Mouse (Mus musculus): ENCODE measurements around the gene Cpt1b.

Gene Cpt1b

DNA sequence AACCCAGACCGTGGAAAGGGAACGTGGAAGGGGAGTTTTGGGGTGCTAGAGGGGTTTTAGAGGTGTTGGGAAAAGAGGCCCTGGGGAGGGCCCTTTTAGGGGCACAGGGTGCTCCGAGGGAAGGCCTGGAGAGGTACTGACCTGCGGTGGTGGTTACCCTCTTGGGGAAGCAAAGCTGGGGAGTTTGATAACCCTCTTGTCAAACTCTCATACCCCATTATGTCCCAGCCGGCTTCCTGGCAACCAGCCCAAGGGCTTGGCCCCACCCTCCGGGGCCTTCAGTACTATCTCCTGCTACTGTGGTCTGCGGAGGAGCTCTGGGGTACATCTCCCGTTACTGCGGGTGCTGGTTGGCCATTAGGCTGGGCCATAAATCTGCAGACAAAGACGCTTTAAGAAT lies 46.2 kb downstream of the Cpt1b start:
- no peak for DNase-seq (ENCODE audit: low read depth)

DNA sequence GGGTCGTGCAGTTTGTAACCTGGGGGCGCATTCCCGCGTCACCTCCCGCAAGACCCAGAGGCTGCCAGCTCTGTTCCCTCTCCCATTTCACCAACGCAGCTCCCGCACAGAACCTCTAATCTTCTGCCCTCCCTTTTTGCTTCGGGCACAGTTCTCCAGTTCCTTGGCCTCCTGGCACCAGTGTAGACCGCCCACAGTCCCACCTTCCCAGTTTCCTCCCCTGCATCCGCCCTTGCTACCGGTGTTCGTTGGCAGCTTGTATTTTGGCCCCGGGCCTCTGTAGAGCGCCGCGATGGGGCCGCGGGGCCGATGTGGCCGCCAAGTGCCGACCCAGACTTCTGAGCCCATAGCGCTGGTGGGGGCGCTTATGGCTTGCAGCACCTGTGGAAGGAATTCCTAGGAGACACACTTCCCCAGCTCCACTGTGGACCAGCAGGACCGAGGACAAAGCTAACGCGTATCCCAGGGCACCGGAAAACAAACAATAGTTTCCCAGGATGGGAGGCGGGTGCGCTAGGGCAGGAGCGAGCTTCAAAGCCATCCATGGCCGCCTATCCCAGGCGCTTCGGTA lies 46.7 kb downstream of the Cpt1b start, which contains the start of gene Odf3b:
Odf3b (minus strand) TSS at position 452 of the 571 bp plus-strand sequence.
- DNase-seq (ENCODE audit: low read depth): peak; percentile 37

DNA sequence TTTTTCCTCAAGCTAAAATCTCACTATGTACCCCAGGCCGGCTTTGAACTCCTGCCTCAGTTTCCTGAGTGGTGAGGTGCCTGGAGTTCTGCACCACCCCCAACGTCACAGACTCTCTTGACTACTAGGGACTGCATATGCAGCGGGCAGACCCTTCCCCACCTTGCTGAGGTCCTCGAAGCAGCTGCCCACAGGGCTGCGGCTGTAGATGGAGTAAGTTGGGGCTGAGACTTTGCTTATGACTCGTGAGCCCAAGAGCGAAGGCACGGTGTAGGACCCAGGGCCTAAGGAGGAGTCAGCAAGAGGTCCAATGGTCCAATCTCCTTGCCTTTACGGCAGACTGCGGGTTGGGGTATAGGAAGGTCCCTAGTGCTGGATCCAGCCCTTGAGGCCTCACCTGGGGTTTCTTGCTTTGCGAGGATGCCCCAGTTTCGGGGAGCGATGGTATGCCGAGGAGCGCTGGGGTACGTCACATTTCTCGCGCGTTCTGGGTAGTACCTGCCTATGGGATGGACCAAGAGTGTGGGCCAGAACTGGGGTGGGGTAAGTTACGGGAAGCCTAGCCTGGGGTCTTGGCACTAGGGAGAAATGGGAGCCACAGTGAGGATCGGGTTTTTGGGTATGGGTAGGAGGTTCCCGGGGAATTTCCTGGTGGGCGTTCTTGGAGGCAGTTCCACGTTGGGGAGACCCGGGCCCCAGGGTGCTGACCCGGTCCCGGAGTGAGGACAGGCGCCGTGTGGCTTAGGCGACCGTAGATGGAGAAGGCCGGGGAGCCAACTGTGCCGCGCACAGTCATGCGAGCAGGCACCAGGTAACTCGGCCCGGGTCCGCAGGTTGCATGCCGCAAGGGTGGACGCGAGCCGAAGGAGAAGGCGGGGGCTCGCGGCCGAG lies 47.5 kb downstream of the Cpt1b start:
- DNase-seq (ENCODE audit: low read depth): peak; percentile 28

DNA sequence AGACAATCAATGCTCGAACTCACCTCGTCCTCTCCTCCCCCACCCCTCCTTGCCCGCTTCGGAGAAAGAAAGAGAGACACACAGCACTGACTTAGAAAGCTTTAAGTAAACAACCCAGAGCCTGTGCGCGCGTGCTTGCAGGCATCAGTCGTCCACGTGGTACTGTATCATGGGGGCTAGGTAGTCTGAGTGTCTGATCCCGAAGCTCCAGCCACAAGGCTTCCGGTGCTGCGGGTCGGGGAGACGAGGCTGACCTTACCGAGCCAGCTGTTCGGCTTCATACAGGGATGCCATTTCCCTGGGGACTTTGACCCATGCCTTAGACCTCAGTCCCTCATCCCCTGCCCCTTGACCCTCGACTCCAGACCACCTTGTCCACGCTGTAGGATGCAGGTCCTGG lies 48.3 kb downstream of the Cpt1b start:
- no peak for DNase-seq (ENCODE audit: low read depth)

DNA sequence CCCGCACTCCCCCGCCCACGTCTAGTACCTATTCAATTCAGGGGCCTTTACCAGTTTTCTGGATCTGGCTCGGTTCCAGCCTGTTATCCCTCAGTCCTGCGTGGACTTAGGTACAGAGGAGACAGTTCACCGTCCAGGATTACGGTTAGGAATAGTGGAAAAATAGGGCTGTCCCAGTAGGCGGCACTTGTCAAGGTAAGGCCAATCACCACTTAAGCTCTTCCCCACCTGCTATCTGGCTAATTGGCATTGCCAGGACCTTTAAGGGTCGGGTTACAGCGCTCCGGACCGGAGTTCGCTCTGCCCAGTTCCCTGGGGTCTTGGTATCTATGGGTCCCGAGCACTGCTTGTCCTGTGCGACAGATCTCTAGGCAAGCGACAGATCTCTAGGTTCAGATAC lies 48.7 kb downstream of the Cpt1b start, which contains the start of gene Tymp:
Tymp (minus strand) TSS at position 83 of the 400 bp plus-strand sequence.
- DNase-seq (ENCODE audit: low read depth): no peak

DNA sequence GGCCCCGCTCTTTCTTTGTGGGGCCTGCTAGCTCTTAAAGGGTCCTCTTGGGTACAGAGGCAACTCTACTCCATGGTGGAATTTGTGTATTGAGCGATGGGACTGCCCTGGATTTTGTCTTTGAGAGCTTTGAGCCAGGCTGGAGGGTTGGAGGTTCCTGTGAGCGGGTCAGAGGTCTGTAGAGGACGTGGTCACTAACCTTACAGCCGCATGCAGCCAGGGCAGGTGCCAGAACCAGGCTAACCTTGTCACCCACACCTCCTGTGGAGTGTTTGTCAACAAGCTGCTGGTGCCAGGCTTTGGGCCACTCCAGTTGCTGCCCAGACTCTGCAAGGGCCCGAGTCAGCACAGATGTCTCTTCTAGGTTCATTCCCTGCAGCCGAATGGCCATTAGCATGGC lies 49.6 kb downstream of the Cpt1b start:
- no peak for DNase-seq (ENCODE audit: low read depth)

DNA sequence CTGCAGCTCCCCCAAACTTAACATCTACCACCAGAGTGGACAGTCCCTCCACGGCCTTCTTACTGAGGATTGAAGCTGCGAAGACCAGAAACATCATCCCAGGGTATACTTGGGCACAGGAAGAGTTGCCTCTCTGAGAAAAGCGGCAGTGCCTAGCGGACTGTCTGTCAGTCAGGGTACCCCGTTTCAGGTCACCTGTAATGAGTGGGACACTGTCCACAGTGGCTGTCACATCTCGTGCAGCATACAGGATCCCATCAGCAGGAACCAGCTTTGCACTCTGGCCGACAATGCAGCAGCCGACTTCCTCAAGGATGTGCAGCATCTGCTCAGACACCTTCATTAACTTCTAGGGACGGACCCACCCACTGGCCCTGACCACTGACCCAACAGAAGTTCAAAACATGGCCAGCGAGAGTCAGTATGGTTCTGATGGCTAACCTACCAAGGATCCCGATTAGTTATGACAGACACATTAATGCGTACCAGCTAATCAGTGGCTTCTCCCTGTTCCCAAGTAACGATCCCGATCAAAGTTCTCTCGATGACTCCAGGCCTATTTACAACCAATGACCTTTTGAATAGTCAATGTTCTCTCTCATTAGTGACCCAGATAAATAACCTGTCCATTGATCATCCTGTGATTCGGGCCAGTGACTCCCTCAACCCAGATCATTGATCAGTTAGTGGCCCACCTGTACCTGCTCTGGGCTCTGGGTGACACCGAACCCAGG lies 50.7 kb downstream of the Cpt1b start:
- DNase-seq (ENCODE audit: low read depth): no peak

DNA sequence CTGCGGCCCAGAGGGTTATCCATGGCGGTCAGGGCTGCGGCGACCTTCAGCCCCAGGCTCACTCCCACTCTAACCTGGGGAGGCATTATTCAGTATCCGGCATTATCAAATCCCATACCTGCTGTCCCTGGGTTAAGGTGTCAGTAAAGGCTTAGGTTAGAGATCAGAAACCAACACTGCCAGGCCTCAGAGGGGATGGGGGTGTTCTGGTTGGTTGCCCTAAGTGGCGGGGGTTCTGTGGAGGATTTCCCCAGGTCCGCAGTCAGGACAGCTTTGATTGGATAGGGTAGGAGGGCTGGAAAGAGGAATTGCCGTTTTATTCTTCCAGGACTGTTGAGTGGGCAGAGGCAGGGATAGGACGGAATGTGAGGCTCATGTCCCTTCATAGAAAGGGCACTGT lies 51.3 kb downstream of the Cpt1b start:
- DNase-seq (ENCODE audit: low read depth): no peak

DNA sequence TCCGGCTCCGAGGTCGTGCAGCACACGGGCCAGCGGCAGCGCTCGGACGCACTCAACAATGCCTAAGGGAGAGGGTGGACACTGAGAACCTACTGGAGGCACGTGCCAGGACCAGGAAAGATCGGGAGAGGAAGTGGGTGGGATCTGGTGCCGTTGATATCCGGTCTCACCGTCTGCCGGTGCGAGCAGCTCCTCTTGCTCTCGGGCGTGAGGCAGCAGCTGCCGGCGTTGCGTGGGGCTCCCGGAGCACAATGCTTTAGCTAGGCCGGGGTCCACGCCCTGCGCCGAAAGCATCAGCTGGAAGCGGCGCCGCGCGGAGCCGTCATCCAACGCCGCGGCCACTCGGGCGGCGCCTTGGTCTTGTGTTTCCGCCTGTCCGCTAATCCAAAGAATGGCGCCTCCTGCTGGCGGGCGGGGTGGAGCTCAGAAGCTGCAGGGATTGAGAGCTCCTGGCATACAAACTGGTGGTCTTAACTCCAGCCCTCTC lies 51.9 kb downstream of the Cpt1b start, which contains the start of gene Sco2:
Sco2 (minus strand) TSS at position 85 of the 487 bp plus-strand sequence.
- peak; percentile 93 for DNase-seq (ENCODE audit: low read depth)

DNA sequence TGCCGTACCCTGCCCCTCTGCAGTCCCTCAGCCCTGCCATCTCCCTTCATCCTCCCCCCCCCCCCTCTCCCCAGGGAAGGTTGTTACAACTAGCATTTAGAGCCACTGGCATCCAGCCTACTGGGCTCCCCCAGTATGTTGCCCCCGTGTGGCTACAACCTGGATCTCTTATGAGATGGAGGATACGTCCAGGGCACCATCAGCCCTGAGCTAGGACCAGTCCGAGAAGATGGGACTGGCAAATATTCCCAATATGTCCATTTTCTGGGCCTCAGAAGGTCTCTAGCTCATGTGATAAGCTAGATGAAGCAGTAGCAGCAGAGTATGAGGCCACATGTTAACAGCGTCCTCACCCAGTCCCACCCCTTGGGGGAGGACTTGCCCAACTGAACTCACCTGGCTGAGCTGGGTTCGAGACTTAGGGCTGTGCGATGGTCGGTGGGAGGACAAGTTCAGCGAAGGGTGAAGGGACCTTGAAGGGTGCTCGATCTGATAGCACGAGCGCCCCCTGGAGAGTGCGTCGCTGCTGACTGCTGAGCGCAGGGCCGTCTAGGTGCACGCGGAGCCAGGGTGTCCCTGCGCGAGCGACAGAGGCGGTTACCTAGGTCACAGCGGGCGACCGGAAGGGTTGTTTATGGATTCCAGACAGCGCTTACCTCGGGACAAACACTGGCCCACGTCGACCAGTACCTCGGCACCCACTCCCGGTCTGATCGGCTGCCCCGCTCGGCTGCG lies 52.5 kb downstream of the Cpt1b start:
- peak; percentile 95 for DNase-seq (ENCODE audit: low read depth)

DNA sequence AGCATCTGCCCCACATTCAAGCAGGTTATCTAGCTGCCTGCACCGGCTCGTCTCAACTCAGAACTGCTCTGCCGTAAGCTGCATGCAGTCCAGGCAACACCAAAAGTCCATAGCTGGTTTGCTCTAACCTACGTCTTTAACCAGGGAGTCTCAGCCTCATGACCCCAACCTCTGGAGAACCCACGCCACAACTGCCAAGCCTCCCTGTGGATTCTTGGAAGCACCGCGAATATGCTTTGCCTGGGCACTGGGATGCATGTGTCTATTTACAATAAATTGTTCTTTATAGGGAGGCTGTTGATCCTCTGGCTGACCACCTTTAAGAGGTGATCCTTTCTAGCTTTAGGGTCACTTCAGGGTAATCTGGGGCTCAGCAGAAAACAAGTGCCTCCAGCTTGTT lies 53.1 kb downstream of the Cpt1b start:
- no peak for DNase-seq (ENCODE audit: low read depth)

DNA sequence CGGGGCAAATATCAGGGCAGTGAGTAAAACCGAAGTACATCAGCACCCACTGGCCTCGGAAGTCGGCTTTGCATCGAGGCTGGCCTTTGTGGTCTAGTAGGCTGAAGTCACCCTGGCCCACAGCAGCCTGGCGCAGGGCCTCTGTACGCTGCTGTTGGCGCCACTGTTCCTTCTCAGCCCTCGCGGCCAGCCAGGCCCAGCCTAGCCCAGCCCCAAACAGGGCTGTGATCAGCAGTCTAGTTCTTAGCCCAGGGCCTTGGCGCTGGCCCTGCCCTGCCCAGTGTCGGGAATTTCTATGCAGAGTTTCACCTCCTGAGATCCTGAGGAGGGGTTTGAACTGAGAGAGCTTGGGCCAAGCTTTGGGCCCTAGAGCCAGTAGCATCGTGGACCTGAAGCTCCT lies 53.6 kb downstream of the Cpt1b start:
- DNase-seq (ENCODE audit: low read depth): no peak
